Mouse (Mus musculus) brain, embryonic 14.5 days (tissue): ENCODE data around the gene Tacr2.

Experiments used
- CTCF ChIP-seq: fragments of 200-500 bp; IDR thresholded peaks from 2 replicates; pipeline ENCODE4 v1.5.1; 2012; ENCODE audit warnings: inconsistent platforms, mild to moderate bottlenecking, moderate library complexity, borderline replicate concordance; ENCODE audit not compliant: insufficient read depth, insufficient read length; ENCODE audit errors: extremely low read depth
- POLR2A ChIP-seq: fragments of 200-500 bp; IDR thresholded peaks from 2 replicates; pipeline ENCODE4 v1.6.1; 2012; ENCODE audit warnings: mild to moderate bottlenecking, inconsistent platforms, borderline replicate concordance; ENCODE audit not compliant: poor library complexity, insufficient read depth, insufficient read length, severe bottlenecking; ENCODE audit errors: extremely low read depth

DNA sequence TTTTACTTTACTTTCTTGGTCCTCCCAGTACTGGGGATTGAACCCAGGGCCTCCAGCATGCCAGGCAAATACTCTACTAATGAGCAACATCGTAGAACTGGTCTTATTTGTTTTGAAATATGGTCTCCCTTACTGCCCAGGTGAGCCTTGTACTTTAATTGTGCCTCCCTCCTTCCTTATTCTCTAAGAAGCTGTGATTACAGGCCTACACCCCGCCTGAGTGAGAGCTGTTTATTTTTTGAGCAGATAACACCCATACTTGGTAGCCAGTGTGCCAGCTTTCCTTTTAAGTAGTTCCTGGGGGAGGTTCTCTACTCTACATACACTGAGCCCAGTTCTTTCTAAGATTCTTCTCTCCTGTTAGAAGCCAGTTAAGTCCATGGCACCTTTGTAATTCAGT is 12.1 kb downstream of the Tacr2 start:
- TF ChIP-seq CTCF (no peak), POLR2A (no peak)
